Mouse (Mus musculus): ENCODE results near the gene Bcl7c.

GRCm38 (mm10) chr7:127641260-127641659 lies 67.5 kb downstream of the Bcl7c start:
- TF ChIP-seq CTCF (IDR thresholded peaks at IDR 0.05), result no peak
- TF ChIP-seq EP300 (IDR thresholded peaks at IDR 0.05), result no peak
